Mouse (Mus musculus) heart, embryonic 12.5 days (tissue): ENCODE results near the gene Zfp846. TPM values are rescaled to one million over a fixed set of nuclear protein-coding genes. Genes with fewer than 3 reads are reported as not detected.
A peak's percentile ranks its signal among the peaks of the same experiment; 100 is the strongest.
"Not testable (repeated sequence)": the region's sequence is repeated elsewhere in the genome, so short reads cannot be mapped to it uniquely, and the experiment has no call there.

ENCODE experiments used
- ATAC-seq: fragments of 200-750 bp; cut with Nextera tagmentation; 2 replicates; pipeline ENCODE4 v1.8.0; 2017; ENCODE audit warnings: moderate TSS enrichment, moderate library complexity; ENCODE audit not compliant: insufficient number of reproducible peaks, low FRiP score
- H3K27ac ChIP-seq: fragments of 300-500 bp; sonication (generic); 2 replicates; pipeline ENCODE4 v1.5.1; 2016; ENCODE audit warnings: mild to moderate bottlenecking, moderate library complexity; ENCODE audit not compliant: poor library complexity, severe bottlenecking
- H3K27me3 ChIP-seq: fragments of 300-500 bp; sonication (generic); replicated peaks from 2 replicates; pipeline ENCODE4 v1.6.1; 2016; ENCODE audit warnings: mild to moderate bottlenecking, moderate library complexity
- H3K36me3 ChIP-seq: fragments of 300-500 bp; sonication (generic); 2 replicates; pipeline ENCODE4 v1.6.1; 2016; ENCODE audit warnings: mild to moderate bottlenecking, moderate library complexity
- H3K4me1 ChIP-seq: fragments of 300-500 bp; sonication (generic); replicated peaks from 2 replicates; pipeline ENCODE4 v1.6.1; 2016; ENCODE audit warnings: mild to moderate bottlenecking
- H3K4me2 ChIP-seq: fragments of 300-500 bp; sonication (generic); 2 replicates; pipeline ENCODE4 v1.6.1; 2016; ENCODE audit warnings: mild to moderate bottlenecking, moderate library complexity
- H3K4me3 ChIP-seq: fragments of 300-500 bp; sonication (generic); 2 replicates; pipeline ENCODE4 v1.5.1; 2016; ENCODE audit warnings: mild to moderate bottlenecking
- H3K9ac ChIP-seq: fragments of 300-500 bp; sonication (generic); 2 replicates; pipeline ENCODE4 v1.6.1; 2016; ENCODE audit warnings: mild to moderate bottlenecking, moderate library complexity
- H3K9me3 ChIP-seq: fragments of 300-500 bp; sonication (generic); replicated peaks from 2 replicates; pipeline ENCODE4 v1.6.1; 2016; ENCODE audit warnings: mild to moderate bottlenecking, moderate library complexity
- WGBS: fragments of 180-500 bp; shearing (Covaris S2); methylation state at CpG from one replicate; pipeline ENCODE4 v1.1.7; 2016; 5-methylcytosine and 5-hydroxymethylcytosine counted together
- polyA plus RNA-seq: library from polyadenylated mRNA; unstranded; fragments of >200 nt; fragmentation: Nextera tagmentation; extraction: Ambion mirVana; gene quantifications from 2 replicates; pipeline ENCODE4 v1.2.1, GENCODE M21; 2016

Gene Zfp846
- 10.1 and 10.7 TPM in 2 replicates for polyA plus RNA-seq

DNA sequence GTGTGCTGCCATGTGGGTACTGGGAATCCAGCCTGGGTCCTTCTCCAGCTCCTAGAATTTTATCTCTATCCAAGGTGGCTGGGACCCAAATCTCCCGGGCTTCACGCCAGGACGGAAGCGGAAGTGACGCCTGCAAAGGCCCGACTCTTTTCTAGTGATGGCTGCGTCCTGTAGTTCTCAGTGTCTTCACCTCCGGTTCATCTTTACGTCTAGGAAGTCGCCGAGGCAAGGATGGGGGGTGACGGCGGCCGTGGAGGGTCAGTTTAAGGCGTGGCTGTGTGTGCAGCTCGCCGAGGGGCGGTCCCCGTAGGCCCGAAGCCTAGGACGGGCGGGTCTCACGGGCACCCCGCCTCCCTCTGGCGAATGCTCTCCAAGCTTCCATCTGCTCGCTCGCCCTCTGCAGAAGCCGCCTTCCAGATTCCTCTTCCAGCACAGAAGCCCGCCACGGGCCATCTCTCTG, at the start of gene Zfp846:
Gene Zfp846, plus strand, starts transcription at position 117 of the 460 bp plus-strand sequence.
- peak within 1 kb of the TSS; percentile 67 for H3K4me3 ChIP-seq
- peaks cover 13% of the 10 kb centered on the region for H3K9me3 ChIP-seq
- H3K9ac ChIP-seq: peak within 1 kb of the TSS; percentile 74
- H3K4me1 ChIP-seq: no peaks in the 10 kb centered on the region
- peak within 1 kb of the TSS; percentile 66 for H3K4me2 ChIP-seq
- ATAC-seq: peak; percentile 96
- H3K36me3 ChIP-seq: peaks cover 16% of the 10 kb centered on the region
- H3K27me3 ChIP-seq: peaks cover 17% of the 10 kb centered on the region
- WGBS: under 1% methylated on average over 30 of the region's 30 CpGs
- peak within 1 kb of the TSS; percentile 70 for H3K27ac ChIP-seq

- WGBS: 69% methylated on average over 8 of the region's 8 CpGs
- ATAC-seq: no peak
- Histone ChIP-seq H3K9ac (no peak overlapping the region), H3K4me3 (no peak overlapping the region), H3K27ac (no peak overlapping the region), H3K27me3 (peaks cover 10% of the 10 kb centered on the region; the same call in 1 of the 2 replicates), H3K36me3 (no peaks in the 10 kb centered on the region), H3K4me2 (no peak overlapping the region), H3K9me3 (no peaks in the 10 kb centered on the region), H3K4me1 (no peaks in the 10 kb centered on the region)
Observed at GRCm38 (mm10) chr9:20534326-20534926, 46.7 kb upstream of the Zfp846 start.

DNA sequence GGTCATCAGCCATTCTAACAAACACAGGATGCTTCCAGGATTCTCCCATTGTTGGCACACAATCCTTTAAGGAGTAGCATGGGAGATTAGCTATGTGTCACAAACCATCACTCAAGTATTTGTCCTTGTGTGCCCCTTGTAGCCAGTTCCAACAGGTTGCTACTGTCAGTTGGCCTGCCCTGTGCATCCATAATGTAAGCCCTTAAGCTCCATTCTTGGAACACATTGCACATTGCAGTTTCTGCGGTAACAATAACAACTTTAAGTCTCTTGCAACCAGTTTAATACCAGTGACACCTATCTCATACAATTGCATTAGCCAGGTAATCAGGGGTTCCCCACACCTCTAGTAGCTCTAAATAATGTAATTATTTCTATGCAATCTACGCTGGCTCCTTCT, 44.5 kb upstream of the Zfp846 start:
- Histone ChIP-seq H3K9me3 (no peaks in the 10 kb centered on the region), H3K4me2 (no peak overlapping the region), H3K27ac (no peak overlapping the region), H3K27me3 (peaks cover 13% of the 10 kb centered on the region; the same call in 1 of the 2 replicates), H3K36me3 (no peaks in the 10 kb centered on the region), H3K4me3 (no peak overlapping the region), H3K4me1 (no peaks in the 10 kb centered on the region), H3K9ac (no peak overlapping the region)
- WGBS: 86% methylated on average over 2 of the region's 2 CpGs
- no peak for ATAC-seq

- 30% methylated on average over 6 of the region's 6 CpGs for WGBS
- Histone ChIP-seq H3K9me3 (no peaks in the 10 kb centered on the region), H3K27me3 (0 out of 2 replicates have a peak, but pooled peaks cover 3% of the 10 kb centered on the region), H3K36me3 (no peaks in the 10 kb centered on the region), H3K27ac (no peak overlapping the region), H3K9ac (no peak overlapping the region), H3K4me2 (peak overlapping the region; percentile 85), H3K4me1 (no peaks in the 10 kb centered on the region), H3K4me3 (no peak overlapping the region)
- ATAC-seq: no peak
Observed at GRCm38 (mm10) chr9:20543496-20543895, 37.6 kb upstream of the Zfp846 start.

GRCm38 (mm10) chr9:20544070-20544821, 36.8 kb upstream of the Zfp846 start:
- 0 out of 2 replicates have a peak, but pooled peaks cover 3% of the 10 kb centered on the region for H3K27me3 ChIP-seq
- peak; percentile 94 for ATAC-seq

DNA sequence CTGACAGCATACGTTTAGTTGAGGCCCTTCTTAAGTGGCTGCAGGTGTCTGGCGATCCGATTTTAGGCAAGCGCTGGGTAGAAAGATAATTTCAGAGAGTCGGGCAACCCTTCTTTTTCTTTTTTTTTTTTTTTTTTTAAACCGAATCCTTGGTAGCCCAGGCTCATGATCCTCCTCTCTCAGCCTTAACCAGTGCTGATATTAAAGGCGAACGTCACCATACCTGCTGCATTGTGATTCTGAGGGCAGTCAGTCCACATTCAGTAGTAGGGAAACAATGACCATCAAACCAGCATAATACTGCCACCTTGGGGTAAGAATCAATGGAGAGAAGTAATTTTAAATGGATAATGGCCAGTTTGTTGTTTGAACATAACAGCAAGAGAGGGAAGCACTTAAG, 35.9 kb upstream of the Zfp846 start:
- ATAC-seq: no peak

More at GRCm38 (mm10) chr9:20544070-20544821, 36.8 kb upstream of the Zfp846 start:
- Histone ChIP-seq H3K9me3 (no peaks in the 10 kb centered on the region), H3K27ac (peak overlapping the region; percentile 82), H3K4me1 (no peaks in the 10 kb centered on the region), H3K4me3 (peak overlapping the region; percentile 54), H3K9ac (peak overlapping the region; percentile 63), H3K36me3 (no peaks in the 10 kb centered on the region), H3K4me2 (peak overlapping the region; percentile 85)
- WGBS: 2% methylated on average over 43 of the region's 43 CpGs

DNA sequence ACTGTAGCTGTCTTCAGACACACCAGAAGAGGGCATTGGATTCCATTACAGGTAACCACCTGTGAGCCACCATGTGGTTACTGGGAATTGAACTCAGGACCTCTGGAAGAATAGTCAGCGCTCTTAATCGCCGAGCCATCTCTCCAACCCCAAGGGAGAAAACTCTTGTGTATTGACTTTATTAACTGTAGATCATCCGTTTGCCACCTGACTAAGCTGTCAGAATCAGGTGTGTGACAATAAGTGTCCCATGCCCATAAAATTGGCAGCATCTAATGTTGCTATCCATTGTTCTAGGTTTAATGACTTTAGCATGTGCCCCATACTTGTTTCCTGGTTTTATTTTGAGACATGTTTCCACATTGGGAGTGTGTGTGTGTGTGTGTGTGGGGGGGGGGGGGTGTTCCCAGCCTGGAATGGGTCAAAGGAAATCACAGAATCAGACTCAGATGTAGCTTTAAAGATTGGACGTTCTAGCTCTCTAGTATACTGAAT, 29.3 kb upstream of the Zfp846 start:
- H3K27ac ChIP-seq: no peak overlapping the region
- no peak overlapping the region for H3K9ac ChIP-seq
- ATAC-seq: no peak
- WGBS: 53% methylated on average over 5 of the region's 5 CpGs
- H3K9me3 ChIP-seq: no peaks in the 10 kb centered on the region
- no peak overlapping the region for H3K4me3 ChIP-seq
- peaks cover 3% of the 10 kb centered on the region; the same call in 1 of the 2 replicates for H3K27me3 ChIP-seq
- no peaks in the 10 kb centered on the region for H3K36me3 ChIP-seq
- no peak overlapping the region for H3K4me2 ChIP-seq
- no peaks in the 10 kb centered on the region for H3K4me1 ChIP-seq

More for the DNA sequence above, 35.9 kb upstream of the Zfp846 start:
- Histone ChIP-seq H3K4me2 (peak overlapping the region; percentile 85), H3K9ac (no peak overlapping the region), H3K27ac (peak overlapping the region; percentile 82), H3K4me3 (peak overlapping the region; percentile 54), H3K27me3 (peaks cover 3% of the 10 kb centered on the region; the same call in 1 of the 2 replicates), H3K4me1 (no peaks in the 10 kb centered on the region), H3K36me3 (no peaks in the 10 kb centered on the region), H3K9me3 (no peaks in the 10 kb centered on the region)
- 14% methylated on average over 8 of the region's 8 CpGs for WGBS

GRCm38 (mm10) chr9:20552698-20553097, 28.4 kb upstream of the Zfp846 start:
- H3K4me1 ChIP-seq: no peaks in the 10 kb centered on the region
- WGBS: 60% methylated on average over 1 of the region's 1 CpGs
- H3K4me3 ChIP-seq: no peak overlapping the region
- H3K36me3 ChIP-seq: no peaks in the 10 kb centered on the region
- H3K9ac ChIP-seq: no peak overlapping the region
- H3K27ac ChIP-seq: no peak overlapping the region
- H3K27me3 ChIP-seq: peaks cover 3% of the 10 kb centered on the region; the same call in 1 of the 2 replicates
- no peak overlapping the region for H3K4me2 ChIP-seq
- no peaks in the 10 kb centered on the region for H3K9me3 ChIP-seq
- ATAC-seq: no peak

DNA sequence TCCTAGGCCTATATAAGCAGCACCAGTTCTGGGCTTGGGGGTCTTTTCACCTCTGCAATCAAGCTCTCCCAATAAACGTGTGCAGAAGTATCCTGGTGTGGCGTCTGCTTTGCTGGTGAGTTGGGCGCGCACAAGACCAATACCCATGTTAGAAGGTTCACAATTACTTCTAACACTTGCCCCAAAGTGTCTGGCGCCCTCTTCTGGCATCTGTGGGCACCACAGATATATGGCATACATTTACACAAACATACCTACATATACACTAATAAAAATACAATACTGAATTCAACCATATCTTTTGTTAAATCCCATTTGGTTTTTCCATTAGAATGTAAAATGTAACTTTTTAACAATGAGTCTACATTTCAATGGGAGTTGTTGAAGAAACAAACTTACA, 18.9 kb upstream of the Zfp846 start:
- Histone ChIP-seq H3K4me1 (no peaks in the 10 kb centered on the region), H3K36me3 (no peaks in the 10 kb centered on the region), H3K9me3 (0 out of 2 replicates have a peak, but pooled peaks cover 4% of the 10 kb centered on the region), H3K27ac (no peak overlapping the region), H3K4me3 (no peak overlapping the region), H3K9ac (no peak overlapping the region), H3K4me2 (no peak overlapping the region), H3K27me3 (no peaks in the 10 kb centered on the region)
- ATAC-seq: no peak
- 80% methylated on average over 5 of the region's 5 CpGs for WGBS

DNA sequence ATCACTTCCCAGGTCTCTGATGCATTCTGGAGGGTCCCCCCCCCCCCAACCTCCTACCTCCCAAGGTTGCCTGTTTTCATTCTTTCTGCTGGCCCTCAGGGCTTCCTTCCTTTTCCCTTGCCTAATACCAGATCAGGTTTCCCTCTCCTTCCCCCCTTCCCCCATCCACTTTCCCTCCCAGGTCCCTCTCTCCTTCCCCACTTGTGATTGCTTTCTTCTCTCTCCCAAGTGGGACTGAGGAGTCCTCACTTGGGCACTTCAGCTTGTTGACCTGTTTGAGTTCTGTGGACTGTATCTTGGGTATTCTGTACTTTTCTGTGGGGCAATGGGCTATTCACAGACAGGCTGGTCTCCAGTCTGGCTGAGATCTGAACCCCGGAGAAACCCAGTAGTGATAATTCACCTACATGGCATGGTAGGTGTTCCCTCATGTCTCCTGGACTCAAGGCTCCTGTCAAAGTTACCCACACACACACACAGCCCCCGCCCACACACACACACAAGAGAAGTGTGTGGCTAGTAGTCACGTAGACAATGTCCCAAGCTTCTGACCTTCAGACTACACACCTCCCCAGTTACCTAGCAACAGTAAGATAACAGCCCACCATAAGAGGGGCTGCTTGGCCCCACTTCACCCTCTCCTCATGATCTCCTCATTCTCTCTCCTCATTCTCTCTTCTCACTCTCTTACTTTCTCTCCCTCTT, 15.6 kb upstream of the Zfp846 start:
- not testable (repeated sequence) for ATAC-seq, H3K9me3 ChIP-seq, H3K27ac ChIP-seq, H3K4me1 ChIP-seq, H3K9ac ChIP-seq, H3K36me3 ChIP-seq, H3K4me2 ChIP-seq, H3K27me3 ChIP-seq, H3K4me3 ChIP-seq
- 58% methylated on average over 3 of the region's 3 CpGs for WGBS

- peaks cover 5% of the 10 kb centered on the region; the same call in 1 of the 2 replicates for H3K9me3 ChIP-seq
- no peaks in the 10 kb centered on the region for H3K36me3 ChIP-seq
- H3K4me3 ChIP-seq: no peak overlapping the region
- H3K9ac ChIP-seq: no peak overlapping the region
- 0 out of 2 replicates have a peak, but pooled peaks cover under 1% of the 10 kb centered on the region for H3K27me3 ChIP-seq
- H3K4me1 ChIP-seq: no peaks in the 10 kb centered on the region
- H3K27ac ChIP-seq: no peak overlapping the region
- no peak overlapping the region for H3K4me2 ChIP-seq
- ATAC-seq: no peak
Observed at GRCm38 (mm10) chr9:20571060-20571459, 10.0 kb upstream of the Zfp846 start.
